Mouse (Mus musculus): ENCODE results near the gene Ror2. TPM values are rescaled to one million over a fixed set of nuclear protein-coding genes. Genes with fewer than 3 reads are reported as not detected.

The Ror2 gene
- polyA plus RNA-seq, 1 experiment from 2014 or later, result 40.1 TPM

Other genes starting within 250 kb of the Ror2 start
- gene Sptlc1, start 91.3 kb upstream of the Ror2 start, polyA plus RNA-seq (2016; fragmentation: Nextera tagmentation; extraction: Ambion mirVana), result 32.2 and 34.6 TPM in 2 replicates
- gene Msx2, start 186.9 kb upstream of the Ror2 start, polyA plus RNA-seq (2016; fragmentation: Nextera tagmentation; extraction: Ambion mirVana), result 32.2 and 42.0 TPM in 2 replicates

Data from limb, embryonic 10.5 days (tissue).